Mouse (Mus musculus): Measurements from ENCODE around the gene Med22.

- TF ChIP-seq POLR2A (IDR thresholded peaks at IDR 0.05; ENCODE audit: insufficient read depth, low read depth, low read length) (no peak), CTCF (IDR thresholded peaks at IDR 0.05) (no peak)
Measured at GRCm38 (mm10) chr2:26878571-26878970, 31.9 kb downstream of the Med22 start.
